Mouse (Mus musculus) liver, adult 2 months (tissue): ENCODE results near the gene Cdh12.

Experiments used
- CTCF ChIP-seq: fragments of 200-500 bp; IDR thresholded peaks from 2 replicates; pipeline ENCODE4 v1.5.1; 2011; ENCODE audit warnings: low read depth, low read length, control low read depth
- POLR2A ChIP-seq: fragments of 200-500 bp; IDR thresholded peaks from 2 replicates; pipeline ENCODE4 v1.6.1; 2011; ENCODE audit warnings: low read length, control low read depth; ENCODE audit not compliant: insufficient read depth; ENCODE audit errors: extremely low read depth

DNA sequence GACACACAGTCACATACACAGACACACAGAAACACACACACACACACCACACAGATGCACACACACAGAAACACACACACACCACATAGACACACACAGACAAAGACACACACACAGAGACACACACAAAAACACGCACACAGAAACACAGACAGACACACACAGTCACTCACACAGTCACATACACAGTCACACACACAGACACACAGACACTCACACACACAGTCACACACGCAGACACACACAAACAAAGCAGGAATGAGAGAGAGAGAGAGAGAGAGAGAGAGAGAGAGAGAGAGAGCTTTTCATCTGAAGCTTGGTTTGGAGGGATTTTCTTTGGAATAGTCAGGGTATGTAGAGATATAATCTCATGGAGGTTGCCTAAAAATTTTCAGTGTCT, 558.9 kb downstream of the Cdh12 start:
- no peak for TF ChIP-seq CTCF
- TF ChIP-seq POLR2A: no peak
